Mouse (Mus musculus) thymus, postnatal 10 days (tissue): Measurements from ENCODE around the gene Wbp4.
"Not testable (repeated sequence)": the region's sequence is repeated elsewhere in the genome, so short reads cannot be mapped to it uniquely, and the experiment has no call there.

Source experiments
- DNase-seq, 2 experiments: peaks; one replicate each; pipeline ENCODE4 v3.0.0; 2021; ENCODE audit warnings: low spot score in 2 of 2

Wbp4 gene

DNA sequence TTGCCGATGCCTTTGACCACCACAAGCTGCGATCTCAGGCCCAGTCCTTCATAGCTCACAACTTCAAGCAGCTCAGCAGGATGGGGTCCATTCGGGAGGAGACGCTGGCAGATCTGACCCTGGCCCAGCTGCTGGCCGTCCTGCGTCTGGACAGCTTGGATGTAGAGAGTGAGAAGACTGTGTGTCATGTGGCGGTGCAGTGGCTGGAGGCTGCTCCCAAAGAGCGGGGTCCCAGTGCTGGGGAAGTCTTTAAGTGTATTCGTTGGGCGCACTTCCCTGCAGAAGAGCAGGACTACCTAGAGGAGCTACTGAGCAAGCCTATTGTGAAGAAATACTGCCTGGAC is 28.8 kb downstream of the Wbp4 start:
- not testable (repeated sequence) for DNase-seq

DNA sequence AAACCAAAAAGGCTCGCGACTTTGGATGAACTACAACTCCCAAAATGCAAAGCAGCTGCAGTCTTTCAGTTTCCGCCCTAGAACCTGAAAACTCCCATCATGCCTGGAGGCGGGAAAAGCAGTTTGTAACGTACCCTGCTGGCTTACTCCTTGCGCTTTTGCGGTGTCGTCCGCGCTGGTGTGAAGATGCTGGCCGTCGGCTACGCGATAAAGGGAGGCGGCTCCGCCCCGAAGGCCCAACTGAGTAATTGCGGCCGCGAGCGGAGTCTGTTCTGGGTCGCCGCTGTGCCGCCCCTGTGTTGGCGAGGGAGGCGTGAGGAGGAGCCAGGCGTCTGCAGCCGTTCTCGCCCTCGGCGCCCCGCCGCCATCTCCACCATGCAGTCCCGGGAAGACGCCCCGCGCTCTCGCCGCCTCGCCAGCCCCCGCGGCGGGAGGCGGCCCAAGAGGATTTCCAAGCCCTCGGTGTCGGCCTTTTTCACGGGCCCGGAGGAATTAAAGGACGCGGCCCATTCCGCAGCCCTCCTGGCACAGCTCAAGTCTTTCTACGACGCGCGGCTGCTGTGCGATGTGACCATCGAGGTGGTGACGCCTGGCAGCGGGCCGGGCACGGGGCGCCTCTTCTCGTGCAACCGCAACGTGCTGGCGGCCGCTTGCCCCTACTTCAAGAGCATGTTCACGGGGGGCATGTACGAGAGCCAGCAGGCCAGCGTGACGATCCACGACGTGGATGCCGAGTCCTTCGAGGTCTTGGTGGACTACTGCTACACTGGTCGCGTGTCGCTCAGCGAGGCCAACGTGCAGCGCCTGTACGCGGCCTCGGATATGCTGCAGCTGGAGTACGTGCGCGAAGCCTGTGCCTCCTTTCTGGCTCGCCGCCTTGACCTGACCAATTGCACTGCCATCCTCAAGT is 29.4 kb downstream of the Wbp4 start, which contains the start of gene Kbtbd6:
Gene Kbtbd6 (plus strand): TSS at position 155 of the 910 bp plus-strand sequence.
- peak; percentile 65 to 68 for DNase-seq

DNA sequence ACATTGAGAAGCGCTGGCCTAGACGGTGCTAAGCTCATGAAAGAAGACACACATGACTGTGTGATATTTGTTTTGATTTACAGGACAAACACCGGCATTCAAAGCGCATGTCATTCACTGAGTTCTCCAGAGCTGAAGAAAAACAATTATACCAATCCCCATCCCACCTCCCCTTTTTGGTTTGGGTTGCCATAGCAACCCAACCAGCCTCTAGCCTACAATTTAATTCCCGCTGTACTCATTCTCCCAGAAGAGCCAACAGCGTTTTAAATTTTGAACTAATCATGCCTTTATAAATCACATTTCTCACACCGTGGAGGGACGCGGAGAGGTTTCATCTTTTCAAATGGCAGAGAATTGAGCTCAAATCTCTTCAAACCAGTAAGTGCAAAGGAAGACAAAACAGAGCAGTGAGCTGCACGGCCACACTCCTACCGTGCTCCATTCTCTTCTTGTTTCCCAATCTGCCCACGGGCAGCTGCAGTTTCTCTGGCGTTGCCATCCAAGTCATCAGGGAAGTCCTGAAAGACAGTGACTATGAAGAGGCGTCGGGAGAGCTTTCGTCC is 36.2 kb downstream of the Wbp4 start:
- no peak for DNase-seq

GRCm38 (mm10) chr14:79444601-79445000 is 36.7 kb downstream of the Wbp4 start:
- no peak for DNase-seq

DNA sequence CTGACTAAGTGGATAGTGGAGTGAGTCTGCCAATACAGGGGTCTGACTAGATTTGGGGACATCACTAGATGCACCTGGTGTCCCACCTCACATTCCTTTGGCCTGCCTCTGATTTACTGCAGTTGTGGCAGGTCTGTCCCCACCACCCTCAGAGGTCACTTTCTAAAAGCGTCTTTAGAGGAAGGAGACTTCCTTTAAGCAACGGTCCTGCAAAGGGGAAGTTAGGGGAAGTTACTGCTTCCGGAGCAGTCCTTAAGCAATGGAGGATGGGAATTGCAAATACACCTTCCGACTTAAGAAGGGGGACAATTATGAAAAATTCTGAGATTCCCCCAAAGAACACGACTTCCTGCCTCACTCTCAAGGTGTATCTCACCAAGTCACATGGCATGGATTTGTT is 39.9 kb downstream of the Wbp4 start:
- DNase-seq, result no peak

GRCm38 (mm10) chr14:79440655-79441054 is 40.7 kb downstream of the Wbp4 start:
- no peak for DNase-seq

GRCm38 (mm10) chr14:79434068-79434467 is 47.3 kb downstream of the Wbp4 start:
- DNase-seq, result no peak

- not testable (repeated sequence) for DNase-seq
Observed at GRCm38 (mm10) chr14:79426730-79427365, 54.5 kb downstream of the Wbp4 start.

DNA sequence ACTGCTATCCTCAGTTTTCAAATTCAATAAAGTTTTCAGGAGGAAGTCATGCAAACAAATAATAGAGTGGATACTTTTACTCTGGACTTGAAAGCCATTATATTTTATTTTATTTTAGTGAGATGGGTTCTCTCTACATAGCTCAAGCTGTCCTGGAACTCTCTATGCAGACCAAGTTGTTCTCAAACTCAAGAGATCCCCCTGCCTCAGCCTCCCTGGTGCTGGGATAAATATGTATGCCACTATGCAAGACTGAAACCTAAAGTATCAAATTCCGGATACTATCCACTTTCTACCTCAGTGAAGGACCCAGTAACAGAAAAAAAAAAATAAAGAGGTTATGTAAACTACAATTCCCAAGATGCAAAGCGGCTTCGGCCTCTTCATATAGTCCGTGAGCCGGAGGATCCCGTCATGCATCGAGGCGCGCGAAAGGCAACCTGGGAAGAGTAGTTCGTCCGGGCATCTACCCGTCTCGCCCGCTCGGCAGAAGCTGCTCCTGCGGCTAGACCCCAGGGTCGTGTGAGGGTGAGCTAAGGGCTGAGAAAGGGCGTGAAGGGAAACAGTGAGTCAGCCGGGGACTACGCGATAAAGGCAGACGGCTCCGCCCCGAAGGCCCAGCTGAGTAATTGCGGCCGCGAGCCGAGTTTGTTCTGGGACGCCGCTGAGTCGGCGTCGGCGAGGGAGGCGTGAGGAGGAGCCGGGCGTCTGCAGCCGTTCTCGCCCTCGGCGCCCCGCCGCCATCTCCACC is 55.2 kb downstream of the Wbp4 start, which contains the start of gene Kbtbd7:
Gene Kbtbd7 (plus strand): TSS at position 533 of the 751 bp plus-strand sequence.
- DNase-seq, result peak; percentile 91 to 93

- DNase-seq, result no peak
Observed at GRCm38 (mm10) chr14:79420083-79420685, 61.1 kb downstream of the Wbp4 start.

DNA sequence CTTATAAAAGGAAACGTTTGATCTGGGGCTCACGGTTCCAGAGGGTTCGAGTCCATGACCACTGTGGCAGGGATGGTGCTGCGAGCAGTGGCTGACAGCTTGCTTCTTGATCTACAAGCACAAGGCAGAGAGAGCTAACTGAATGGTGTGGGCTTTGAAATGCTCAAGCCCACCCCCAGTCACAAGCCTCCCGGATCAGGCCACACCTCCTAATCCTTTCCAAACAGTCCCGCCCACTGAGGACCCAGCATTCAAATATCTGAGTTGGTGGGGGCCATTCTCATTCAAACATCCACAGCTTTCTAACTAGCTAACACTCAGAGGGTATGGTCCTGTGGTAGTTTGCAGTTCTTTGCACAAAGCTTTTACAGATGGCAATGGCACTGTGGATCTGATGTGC is 68.2 kb downstream of the Wbp4 start:
- DNase-seq, result no peak

DNA sequence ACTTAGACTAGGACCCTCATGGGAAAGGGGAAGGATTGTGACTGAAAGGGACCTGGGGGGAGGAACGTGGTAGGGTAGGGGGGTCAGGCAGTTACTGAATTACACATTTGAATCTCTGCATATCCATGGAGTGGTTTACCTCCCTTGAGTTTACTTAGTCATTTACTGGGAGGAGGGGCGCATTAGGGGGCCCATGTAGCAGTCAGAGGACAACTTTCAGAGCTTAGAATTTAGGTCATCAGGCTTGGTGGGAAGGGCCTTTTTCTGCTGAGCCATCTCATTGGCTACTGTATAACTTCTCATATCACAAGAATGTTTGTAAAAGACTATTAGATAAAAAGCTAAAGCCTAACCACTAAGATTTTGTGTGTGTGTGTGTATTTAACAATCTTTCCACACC is 70.7 kb downstream of the Wbp4 start:
- no peak for DNase-seq
